Mouse (Mus musculus): ENCODE data around the gene Gm17617. TPM values are rescaled to one million over a fixed set of nuclear protein-coding genes. Genes with fewer than 3 reads are reported as not detected.
A peak's percentile ranks its signal among the peaks of the same experiment; 100 is the strongest.

Gm17617 gene
- total and polyA plus RNA-seq, 2 experiments from 2014 or later, result not detected

GRCm38 (mm10) chr13:55152621-55153415 lies 19.5 kb upstream of the Gm17617 start, which contains the start of gene Fgfr4:
Fgfr4 (plus strand) TSS chr13:55152640.
- TF ChIP-seq CTCF (IDR thresholded peaks at IDR 0.05), result no peak
- no peaks in the 10 kb centered on the region for H3K4me1 ChIP-seq (ENCODE audit: insufficient read depth, low read length)
- H3K4me2 ChIP-seq (ENCODE audit: low read depth, low read length, poor library complexity, severe bottlenecking), result peak within 1 kb of the TSS; percentile 98
- no peak within 1 kb of the TSS for H3K27ac ChIP-seq (ENCODE audit: low read depth, low read length)
- H3K36me3 ChIP-seq (ENCODE audit: insufficient read depth, low read length), result no peaks in the 10 kb centered on the region
- ATAC-seq (ENCODE audit: low FRiP score) (0 out of 2 replicates have a peak, but pooled peaks have one; percentile 34), DNase-seq (ENCODE audit: low spot score) (no peak)
- H3K9me3 ChIP-seq (ENCODE audit: low read length), result no peaks in the 10 kb centered on the region
- peaks cover 9% of the 10 kb centered on the region; the same call in 1 of the 2 replicates for H3K27me3 ChIP-seq (ENCODE audit: insufficient read depth, low read length)
- WGBS, result under 1% methylated on average over 66 of the region's 68 CpGs
- H3K4me3 ChIP-seq (ENCODE audit: low read depth, low read length), result peak within 1 kb of the TSS; percentile 48
- H3K9ac ChIP-seq (replicated peaks; ENCODE audit: low read length, poor library complexity, severe bottlenecking), result peak within 1 kb of the TSS; percentile 34; the same call in 1 of the 2 replicates

GRCm38 (mm10) chr13:55140271-55140670 lies 6.9 kb upstream of the Gm17617 start:
- whole genome bisulfite sequencing, result 61% methylated on average over 2 of the region's 2 CpGs
- no peak for ATAC-seq (ENCODE audit: low FRiP score)
- no peak overlapping the region for H3K4me3 ChIP-seq (ENCODE audit: low read depth, low read length)
- no peaks in the 10 kb centered on the region for H3K36me3 ChIP-seq (ENCODE audit: insufficient read depth, low read length)
- no peak overlapping the region for H3K4me2 ChIP-seq (ENCODE audit: low read depth, low read length, poor library complexity, severe bottlenecking)
- no peak for DNase-seq (ENCODE audit: low spot score)
- TF ChIP-seq CTCF (IDR thresholded peaks at IDR 0.05), result no peak
- H3K9me3 ChIP-seq (ENCODE audit: low read length), result no peaks in the 10 kb centered on the region
- H3K9ac ChIP-seq (replicated peaks; ENCODE audit: low read length, poor library complexity, severe bottlenecking), result no peak overlapping the region
- no peak overlapping the region for H3K27ac ChIP-seq (ENCODE audit: low read depth, low read length)
- H3K27me3 ChIP-seq (ENCODE audit: insufficient read depth, low read length), result no peaks in the 10 kb centered on the region
- H3K4me1 ChIP-seq (ENCODE audit: insufficient read depth, low read length), result no peaks in the 10 kb centered on the region

- H3K9ac ChIP-seq (replicated peaks; ENCODE audit: low read length, poor library complexity, severe bottlenecking), result no peak overlapping the region
- no peaks in the 10 kb centered on the region for H3K4me1 ChIP-seq (ENCODE audit: insufficient read depth, low read length)
- H3K4me3 ChIP-seq (ENCODE audit: low read depth, low read length), result no peak overlapping the region
- H3K36me3 ChIP-seq (ENCODE audit: insufficient read depth, low read length), result peaks cover 30% of the 10 kb centered on the region
- no peaks in the 10 kb centered on the region for H3K9me3 ChIP-seq (ENCODE audit: low read length)
- H3K27me3 ChIP-seq (ENCODE audit: insufficient read depth, low read length), result no peaks in the 10 kb centered on the region
- peak; percentile 79 for TF ChIP-seq CTCF (IDR thresholded peaks at IDR 0.05)
- no peak for ATAC-seq (ENCODE audit: low FRiP score)
- WGBS, result 7% methylated on average over 5 of the region's 5 CpGs
- no peak overlapping the region for H3K27ac ChIP-seq (ENCODE audit: low read depth, low read length)
- H3K4me2 ChIP-seq (ENCODE audit: low read depth, low read length, poor library complexity, severe bottlenecking), result no peak overlapping the region
- peak; percentile 27 for DNase-seq (ENCODE audit: low spot score)
These were observed 2.0 kb upstream of the Gm17617 start for GRCm38 (mm10) chr13:55135382-55135781.

GRCm38 (mm10) chr13:55124903-55125302 lies 8.4 kb downstream of the Gm17617 start:
- Histone ChIP-seq H3K4me1 (ENCODE audit: insufficient read depth, low read length) (no peaks in the 10 kb centered on the region), H3K27ac (ENCODE audit: low read depth, low read length) (no peak overlapping the region), H3K9ac (replicated peaks; ENCODE audit: low read length, poor library complexity, severe bottlenecking) (no peak overlapping the region), H3K4me3 (ENCODE audit: low read depth, low read length) (no peak overlapping the region), H3K27me3 (ENCODE audit: insufficient read depth, low read length) (no peaks in the 10 kb centered on the region), H3K9me3 (ENCODE audit: low read length) (no peaks in the 10 kb centered on the region), H3K36me3 (ENCODE audit: insufficient read depth, low read length) (peaks cover 19% of the 10 kb centered on the region), H3K4me2 (ENCODE audit: low read depth, low read length, poor library complexity, severe bottlenecking) (no peak overlapping the region)
- no peak for TF ChIP-seq CTCF (IDR thresholded peaks at IDR 0.05)
- DNase-seq (ENCODE audit: low spot score) (no peak), ATAC-seq (ENCODE audit: low FRiP score) (no peak)
- WGBS, result 97% methylated on average over 6 of the region's 6 CpGs

GRCm38 (mm10) chr13:55114375-55114774 lies 19.0 kb downstream of the Gm17617 start:
- ATAC-seq (ENCODE audit: low FRiP score) (no peak), DNase-seq (ENCODE audit: low spot score) (no peak)
- Histone ChIP-seq H3K4me3 (ENCODE audit: low read depth, low read length) (no peak overlapping the region), H3K4me1 (ENCODE audit: insufficient read depth, low read length) (no peaks in the 10 kb centered on the region), H3K36me3 (ENCODE audit: insufficient read depth, low read length) (peaks cover 23% of the 10 kb centered on the region), H3K9me3 (ENCODE audit: low read length) (no peaks in the 10 kb centered on the region), H3K9ac (replicated peaks; ENCODE audit: low read length, poor library complexity, severe bottlenecking) (no peak overlapping the region), H3K4me2 (ENCODE audit: low read depth, low read length, poor library complexity, severe bottlenecking) (no peak overlapping the region), H3K27ac (ENCODE audit: low read depth, low read length) (no peak overlapping the region), H3K27me3 (ENCODE audit: insufficient read depth, low read length) (no peaks in the 10 kb centered on the region)
- 91% methylated on average over 6 of the region's 6 CpGs for WGBS
- no peak for TF ChIP-seq CTCF (IDR thresholded peaks at IDR 0.05)

- no peak overlapping the region for H3K27ac ChIP-seq (ENCODE audit: low read depth, low read length)
- no peak for TF ChIP-seq CTCF (IDR thresholded peaks at IDR 0.05)
- no peaks in the 10 kb centered on the region for H3K4me1 ChIP-seq (ENCODE audit: insufficient read depth, low read length)
- H3K9me3 ChIP-seq (ENCODE audit: low read length), result no peaks in the 10 kb centered on the region
- no peak for DNase-seq (ENCODE audit: low spot score)
- H3K9ac ChIP-seq (replicated peaks; ENCODE audit: low read length, poor library complexity, severe bottlenecking), result no peak overlapping the region
- no peak for ATAC-seq (ENCODE audit: low FRiP score)
- 93% methylated on average over 8 of the region's 8 CpGs for WGBS
- H3K27me3 ChIP-seq (ENCODE audit: insufficient read depth, low read length), result no peaks in the 10 kb centered on the region
- H3K4me2 ChIP-seq (ENCODE audit: low read depth, low read length, poor library complexity, severe bottlenecking), result no peak overlapping the region
- H3K4me3 ChIP-seq (ENCODE audit: low read depth, low read length), result no peak overlapping the region
- H3K36me3 ChIP-seq (ENCODE audit: insufficient read depth, low read length), result no peaks in the 10 kb centered on the region
These were observed 25.7 kb downstream of the Gm17617 start for GRCm38 (mm10) chr13:55107694-55108093.

All from midbrain, postnatal 0 days (tissue).